Mouse (Mus musculus): ENCODE data around the gene Apmap.

DNA sequence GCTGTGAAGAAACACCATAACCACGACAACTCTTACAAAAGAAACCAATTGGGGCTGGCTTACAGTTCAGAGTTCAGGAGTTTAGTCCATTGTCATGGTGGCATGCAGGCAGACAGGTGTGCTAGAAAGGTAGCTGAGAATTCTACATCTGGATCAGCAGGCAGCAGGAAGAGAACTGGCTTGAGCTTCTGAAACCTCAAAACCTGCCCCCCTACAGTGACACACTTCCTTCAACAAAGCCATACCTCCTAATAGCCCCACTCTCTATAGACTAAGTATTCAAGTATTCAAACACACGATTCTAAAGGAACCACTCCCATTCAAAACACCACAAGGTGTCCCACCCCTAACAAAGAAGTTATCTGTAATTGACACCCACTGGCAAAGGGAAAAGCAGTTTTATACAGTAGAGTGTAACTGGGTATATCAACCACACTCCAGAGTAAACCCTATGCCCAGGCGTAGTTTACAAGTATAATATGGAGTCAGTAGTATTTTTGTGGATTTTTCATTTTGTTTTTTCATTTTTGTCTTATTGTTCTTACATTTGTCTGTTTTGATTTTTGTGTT, 27.6 kb upstream of the Apmap start:
- TF ChIP-seq CTCF (IDR thresholded peaks at IDR 0.05; ENCODE audit: extremely low read depth, insufficient read depth, insufficient read length, insufficient replicate concordance) (no peak), POLR2A (IDR thresholded peaks at IDR 0.05; ENCODE audit: low read depth, low read length) (no peak)

Data from spleen, adult 2 months (tissue).